Mouse (Mus musculus) neutrophil, adult 65 days (primary cell): ENCODE data around the gene Zfp213. TPM values are rescaled to one million over a fixed set of nuclear protein-coding genes. Genes with fewer than 3 reads are reported as not detected.

Experiments
- total RNA-seq: library from RNA; stranded (reverse); gene quantifications from 2 replicates; pipeline ENCODE4 v1.2.4, GENCODE M21; 2023

The Zfp213 gene
- total RNA-seq, result 1.4 and 2.5 TPM in 2 replicates

GRCm38 (mm10) chr17:23563595-23564367 lies at the start of gene Zfp213:
Gene Zfp213, minus strand, starts transcription at chr17:23564238.

GRCm38 (mm10) chr17:23600641-23601622 lies 36.9 kb upstream of the Zfp213 start, which contains the start of gene Zscan10:
Gene Zscan10, plus strand, starts transcription at chr17:23600856.

GRCm38 (mm10) chr17:23598582-23599552 lies 34.8 kb upstream of the Zfp213 start, which contains the start of gene Zfp13:
Gene Zfp13, minus strand, starts transcription at chr17:23599487.

Other genes with a start within 250 kb of the Zfp213 start
- not detected in 2 replicates for gene Vmn2r115, start 220.5 kb downstream of the Zfp213 start, total RNA-seq
- not detected in 2 replicates for gene Vmn2r116, start 179.6 kb downstream of the Zfp213 start, total RNA-seq
- gene Vmn2r117, start 84.5 kb downstream of the Zfp213 start, total RNA-seq, result not detected in 2 replicates
- gene Zfp13, start 35.2 kb upstream of the Zfp213 start, total RNA-seq, result not detected in 2 replicates
- gene Zscan10, start 36.6 kb upstream of the Zfp213 start, total RNA-seq, result 0.27 TPM in 1 of 2 replicates, not detected in the other
- gene Mmp25, start 81.0 kb upstream of the Zfp213 start, total RNA-seq, result 177 and 198 TPM in 2 replicates
- 2.2 and 2.5 TPM in 2 replicates for gene Bicdl2, start 96.3 kb upstream of the Zfp213 start, total RNA-seq
- gene Hcfc1r1, start 109.4 kb upstream of the Zfp213 start, total RNA-seq, result 50.8 and 57.7 TPM in 2 replicates
- 14.7 and 18.6 TPM in 2 replicates for gene Thoc6, start 109.6 kb upstream of the Zfp213 start, total RNA-seq
- 12.7 and 14.8 TPM in 2 replicates for gene Tnfrsf12a, start 113.2 kb upstream of the Zfp213 start, total RNA-seq
- gene Cldn6, start 115.0 kb upstream of the Zfp213 start, total RNA-seq, result not detected in 2 replicates
- not detected in 2 replicates for gene Cldn9, start 119.8 kb upstream of the Zfp213 start, total RNA-seq
- 0.28 TPM in 1 of 2 replicates, not detected in the other for gene 1520401A03Rik, start 158.5 kb upstream of the Zfp213 start, total RNA-seq
- gene Pkmyt1, start 162.1 kb upstream of the Zfp213 start, total RNA-seq, result 39.1 and 51.5 TPM in 2 replicates
- 2.1 and 2.5 TPM in 2 replicates for gene Paqr4, start 176.6 kb upstream of the Zfp213 start, total RNA-seq
- gene Kremen2, start 181.6 kb upstream of the Zfp213 start, total RNA-seq, result not detected in 2 replicates
- gene Flywch1, start 207.4 kb upstream of the Zfp213 start, total RNA-seq, result 6.7 and 7.9 TPM in 2 replicates
- not detected in 2 replicates for gene Flywch2, start 221.8 kb upstream of the Zfp213 start, total RNA-seq
- 630 and 877 TPM in 2 replicates for gene Srrm2, start 226.3 kb upstream of the Zfp213 start, total RNA-seq